Mouse (Mus musculus) retina, embryonic 14.5 days (tissue): Measurements from ENCODE around the gene Lrrc3c.
A peak's percentile ranks its signal among the peaks of the same experiment; 100 is the strongest.
"Not testable (repeated sequence)": the region's sequence is repeated elsewhere in the genome, so short reads cannot be mapped to it uniquely, and the experiment has no call there.

ENCODE experiments used
- DNase-seq: peaks from one replicate; pipeline ENCODE4 v3.0.0-alpha.2; 2015; ENCODE audit warnings: low spot score

Gene Lrrc3c

DNA sequence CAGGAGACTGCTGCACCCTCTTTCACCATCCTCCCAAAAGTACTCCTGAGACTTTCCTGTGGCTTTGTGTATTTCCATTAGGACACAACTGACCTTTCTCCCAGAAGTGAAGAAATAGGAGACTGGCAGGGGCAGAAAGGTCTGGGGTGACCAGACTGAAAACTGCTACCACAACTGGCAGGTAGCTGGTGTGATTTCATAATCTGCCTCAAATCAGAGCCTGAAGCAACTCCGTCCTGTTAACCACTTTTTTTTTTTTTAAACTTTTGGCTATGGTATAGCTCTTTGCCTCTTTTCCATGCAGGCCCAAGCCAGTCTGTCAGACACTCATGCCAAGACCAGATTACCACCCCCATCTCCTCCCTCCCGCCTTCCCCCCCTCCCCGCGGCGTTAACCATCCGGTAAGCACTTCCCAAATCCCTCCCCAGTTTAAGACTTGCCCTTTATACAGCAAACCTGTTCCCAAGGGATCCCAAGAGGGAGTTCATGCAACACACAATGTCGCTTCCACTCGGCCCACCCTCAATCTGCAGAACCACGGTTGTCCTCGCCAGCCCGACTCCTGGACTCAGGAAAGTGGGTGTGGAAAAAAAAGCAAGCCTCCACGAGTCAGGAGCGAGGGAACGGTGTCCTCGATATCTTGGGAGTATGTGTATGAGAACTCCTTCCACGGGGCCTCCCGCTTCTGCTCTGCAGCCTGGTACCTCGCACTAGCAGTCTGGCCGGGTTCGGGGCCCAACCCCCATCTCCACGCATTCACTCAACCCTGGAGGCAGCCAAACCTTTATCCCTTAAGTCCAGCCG lies 11.8 kb upstream of the Lrrc3c start:
- DNase-seq: no peak

GRCm38 (mm10) chr11:98586892-98587563 lies 11.1 kb upstream of the Lrrc3c start, which contains the start of gene Ormdl3:
Gene Ormdl3 (minus strand): TSS chr11:98587368.
- DNase-seq: peak; percentile 100

DNA sequence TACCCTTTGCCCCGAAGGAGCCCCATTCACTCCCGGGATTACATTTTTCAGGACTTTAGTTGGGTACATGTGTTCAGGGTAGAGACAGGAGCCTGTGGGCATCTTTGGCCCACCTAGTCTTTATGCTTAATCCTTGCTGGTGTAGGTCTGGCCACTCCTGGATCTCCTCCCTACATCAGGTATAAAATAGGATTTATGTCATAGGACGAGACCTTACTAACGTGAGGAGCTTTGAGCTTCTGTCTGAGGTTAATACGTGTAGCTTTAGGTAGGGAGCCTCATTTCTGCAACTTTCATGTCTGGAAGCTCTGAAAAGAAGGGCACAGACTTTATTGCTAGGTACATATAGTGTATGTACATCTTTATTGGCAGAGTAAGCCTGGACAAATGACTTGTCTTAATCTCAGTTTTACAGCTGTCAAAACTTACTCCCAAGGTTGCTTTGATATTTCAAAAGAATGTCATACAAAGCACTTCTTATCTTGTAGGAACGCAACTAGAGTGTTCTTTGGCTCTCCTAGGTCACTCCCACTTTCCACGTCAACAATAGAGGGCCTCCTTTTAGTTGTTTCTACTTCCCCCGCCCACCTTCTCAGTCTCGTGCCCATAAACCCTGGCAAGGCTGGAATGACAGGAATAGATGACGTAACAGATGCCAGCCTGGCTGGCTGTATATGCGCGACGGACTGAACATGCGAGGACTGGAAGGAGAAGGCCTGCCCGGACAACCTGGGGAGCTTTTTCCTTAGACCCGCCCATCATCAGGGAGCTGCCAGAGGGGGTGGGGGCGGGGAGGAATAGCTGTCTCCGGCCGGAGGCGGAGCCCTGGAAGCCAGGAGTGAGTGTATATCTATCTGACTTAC lies 10.2 kb upstream of the Lrrc3c start:
- DNase-seq: peak; percentile 56

DNA sequence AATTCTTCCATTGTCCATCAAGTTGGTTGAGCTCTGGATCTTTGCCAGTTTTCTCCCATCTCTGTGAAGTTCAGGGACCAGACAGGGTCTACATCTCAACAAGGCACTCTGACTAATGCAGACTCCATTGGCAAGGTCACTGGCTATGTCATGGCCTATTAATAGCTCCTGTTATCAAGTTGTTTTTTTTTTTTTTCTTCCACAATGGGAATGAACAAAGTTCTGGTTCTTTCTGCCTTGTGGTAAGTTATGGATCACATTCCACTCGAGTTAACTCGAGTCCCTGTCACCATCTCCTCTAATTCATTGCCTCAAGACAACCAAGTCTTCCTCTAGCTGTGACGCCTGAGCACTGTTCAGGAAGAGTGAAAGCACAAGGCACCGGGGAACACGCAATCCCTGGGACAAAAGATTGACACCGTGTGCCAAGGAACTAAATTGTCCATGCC lies 9.2 kb upstream of the Lrrc3c start:
- no peak for DNase-seq

GRCm38 (mm10) chr11:98589306-98589705 lies 8.8 kb upstream of the Lrrc3c start:
- no peak for DNase-seq

DNA sequence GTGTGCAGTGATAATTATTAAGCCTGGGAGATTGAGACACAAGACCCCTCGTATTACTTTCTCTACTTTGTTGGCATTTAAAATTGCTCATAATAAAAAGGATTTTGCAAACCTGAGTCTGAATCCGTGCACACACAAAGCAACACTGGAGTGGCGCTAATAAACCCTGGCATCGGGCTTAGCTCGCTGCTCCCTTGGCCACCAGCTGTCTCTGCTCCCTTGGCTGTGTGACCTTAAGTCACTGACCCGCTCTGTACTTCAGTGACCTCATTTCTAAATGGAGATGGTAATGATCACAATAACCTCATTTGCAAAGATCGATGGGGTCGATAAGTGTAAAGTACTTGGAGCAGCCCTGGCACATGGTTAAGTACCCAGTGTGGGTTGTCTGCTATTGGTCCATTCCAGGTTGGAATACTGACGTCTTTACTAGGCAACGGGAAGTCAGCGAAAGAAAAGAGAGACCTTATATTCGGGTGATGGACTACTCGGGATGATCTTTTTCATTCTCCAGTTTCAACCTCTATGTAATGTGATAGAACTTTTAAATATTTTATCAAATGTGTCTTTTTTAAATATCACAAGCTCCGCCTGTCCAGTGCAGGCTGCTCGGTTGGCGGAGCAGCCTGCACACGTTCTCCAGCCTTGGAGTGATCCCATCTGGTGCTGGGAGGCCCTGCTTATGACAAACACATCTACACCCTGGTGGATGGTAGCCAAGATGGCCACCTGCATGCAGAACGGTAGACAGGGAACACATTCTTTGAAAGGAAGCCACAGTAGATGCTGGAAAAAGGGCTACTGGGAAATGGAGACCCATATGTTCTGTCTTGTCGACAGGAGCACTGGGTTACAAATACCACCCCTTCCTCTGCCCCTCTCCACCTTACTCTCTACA lies 7.3 kb upstream of the Lrrc3c start:
- DNase-seq: peak; percentile 57

- DNase-seq: no peak
Observed at GRCm38 (mm10) chr11:98595021-98595420, 3.1 kb upstream of the Lrrc3c start.

DNA sequence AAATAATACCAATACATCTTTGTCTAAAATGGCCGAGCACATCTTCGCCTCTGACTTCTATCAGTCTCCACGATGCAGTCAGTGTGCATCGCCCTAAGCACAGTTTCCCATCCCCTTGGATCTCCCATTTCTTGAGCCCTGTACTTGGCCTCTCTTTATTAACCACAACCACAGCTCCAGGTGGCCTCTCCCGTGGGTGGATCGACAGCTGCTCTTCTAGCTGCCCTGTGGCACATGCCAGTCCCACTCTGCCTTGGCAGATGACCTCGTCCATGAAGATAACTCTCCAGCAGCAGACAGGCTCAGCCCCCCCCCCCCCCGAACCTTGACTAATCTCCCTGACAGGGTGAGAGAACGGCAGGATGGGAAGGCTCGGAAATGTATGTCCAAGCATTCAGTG lies 2.6 kb upstream of the Lrrc3c start:
- no peak for DNase-seq

DNA sequence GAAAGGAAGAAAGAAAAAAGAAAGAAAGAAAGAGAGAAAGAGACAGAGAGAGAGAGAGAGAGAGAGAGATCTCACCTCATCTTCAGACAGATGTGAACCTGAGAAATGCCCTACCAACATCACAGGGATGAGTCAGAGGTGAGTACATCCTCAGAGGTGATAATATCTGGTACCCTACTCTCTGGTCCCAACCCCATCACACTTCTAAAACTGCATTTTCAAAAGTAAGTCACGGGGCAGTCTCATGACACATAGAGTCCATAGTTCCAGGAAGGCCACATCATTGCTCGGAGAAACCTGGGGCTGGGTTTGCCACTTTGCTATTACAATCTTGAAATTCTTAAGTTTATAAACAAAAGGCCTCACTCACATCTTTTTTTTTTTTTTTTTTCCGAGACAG lies 2.1 kb upstream of the Lrrc3c start:
- no peak for DNase-seq

- peak; percentile 86 for DNase-seq
Observed at GRCm38 (mm10) chr11:98597363-98597762, 728 bp upstream of the Lrrc3c start.

GRCm38 (mm10) chr11:98598851-98599290 lies 780 bp downstream of the Lrrc3c start:
- DNase-seq: no peak

GRCm38 (mm10) chr11:98599291-98599690 lies 1.2 kb downstream of the Lrrc3c start:
- no peak for DNase-seq

GRCm38 (mm10) chr11:98602090-98602690 lies 4.1 kb downstream of the Lrrc3c start:
- peak; percentile 78 for DNase-seq

GRCm38 (mm10) chr11:98603953-98604352 lies 5.9 kb downstream of the Lrrc3c start:
- DNase-seq: no peak

DNA sequence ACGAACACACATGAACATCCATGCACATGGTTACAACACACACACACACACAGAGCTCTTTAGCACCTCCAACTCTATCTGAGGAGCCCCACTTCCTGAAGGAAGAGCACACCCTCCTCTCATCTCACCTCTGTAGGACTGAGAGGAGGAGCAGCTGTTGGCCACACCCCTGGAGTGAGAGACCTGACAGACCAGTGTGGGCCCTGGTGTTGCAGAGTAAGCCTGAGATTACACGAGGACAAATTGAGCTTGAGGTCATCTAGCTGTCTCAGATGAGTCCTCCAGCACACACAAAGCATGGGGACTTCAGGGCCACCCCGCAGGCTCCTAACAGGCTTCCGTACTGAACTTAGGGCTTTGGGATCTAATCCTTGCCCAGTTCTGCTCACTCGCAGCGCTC lies 6.8 kb downstream of the Lrrc3c start:
- DNase-seq: not testable (repeated sequence)

- DNase-seq: peak; percentile 87
Observed at GRCm38 (mm10) chr11:98606763-98607162, 8.7 kb downstream of the Lrrc3c start.

DNA sequence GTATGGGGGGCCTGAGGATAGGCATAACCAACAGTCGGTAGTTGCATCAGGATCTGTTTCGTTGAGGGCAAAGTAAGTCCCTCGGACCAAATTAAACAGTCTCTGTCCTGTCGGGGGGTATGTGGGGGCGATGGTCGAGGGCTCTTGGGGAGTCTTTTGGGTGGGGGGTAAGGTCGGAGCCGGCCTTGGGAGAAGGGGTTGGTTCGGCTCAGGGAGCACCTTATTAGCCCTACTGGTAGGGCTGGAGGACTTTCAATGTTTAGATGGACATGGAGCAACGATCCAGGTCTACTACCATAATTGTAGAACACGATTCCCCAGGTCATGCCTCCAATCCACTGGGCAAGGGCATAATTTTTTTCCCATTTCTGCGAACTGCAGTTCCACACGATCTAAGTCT lies 22.7 kb downstream of the Lrrc3c start:
- DNase-seq: no peak

DNA sequence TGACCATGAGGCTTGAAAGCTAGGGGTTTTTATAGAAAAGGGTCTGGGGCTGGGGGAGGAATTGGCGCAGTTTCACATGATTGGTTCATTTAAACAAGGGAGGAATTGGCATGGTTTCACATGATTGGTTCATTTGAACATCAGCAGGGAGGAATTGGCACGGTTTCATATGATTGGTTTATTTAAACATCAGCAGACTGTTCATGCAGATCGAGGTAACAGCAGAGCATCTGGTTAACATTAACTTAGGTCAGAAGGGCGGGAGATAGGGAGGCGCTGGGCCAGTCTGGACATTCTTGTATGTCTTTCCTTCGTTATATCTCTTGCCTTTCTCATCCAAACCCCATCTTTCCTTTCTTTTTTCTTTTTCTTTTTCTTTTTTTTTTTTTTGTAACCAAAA lies 25.9 kb downstream of the Lrrc3c start:
- not testable (repeated sequence) for DNase-seq

GRCm38 (mm10) chr11:98624381-98624780 lies 26.3 kb downstream of the Lrrc3c start:
- not testable (repeated sequence) for DNase-seq

- no peak for DNase-seq
Observed at GRCm38 (mm10) chr11:98625611-98626410, 27.7 kb downstream of the Lrrc3c start, which contains the start of the genes Gm12355 and Gsdma3. Gene Gm12355 (minus strand): TSS chr11:98625661. Gene Gsdma3 (plus strand): TSS chr11:98626360.
